Mouse (Mus musculus): ENCODE measurements at regions not wholly inside any gene's neighbourhood (a gene's known extent, or its start where the extent isn't known, plus 50 kb on each side); places are given as distances from the start of the nearest gene placed in this dataset.

DNA sequence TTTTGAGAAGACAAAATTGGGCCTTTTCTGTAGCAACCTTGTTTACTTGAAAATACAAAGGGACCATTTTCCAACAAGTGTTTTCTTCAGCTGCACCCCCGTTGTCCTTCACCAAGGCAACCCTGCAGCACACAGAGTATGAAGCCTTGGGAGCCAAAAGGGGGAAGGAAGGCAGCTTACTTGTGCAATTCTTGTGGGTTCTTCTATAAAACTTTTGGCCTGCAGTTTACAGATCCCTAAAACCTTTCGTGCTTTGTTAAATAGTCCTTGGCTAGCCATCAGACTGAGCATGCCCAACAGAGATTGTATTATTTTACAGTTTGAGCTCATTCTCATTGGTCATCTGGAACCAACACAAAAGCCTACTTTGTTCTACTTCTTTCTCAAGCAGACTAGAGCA lies 140.6 kb upstream of the H2al1a start:
- Histone ChIP-seq H3K4me3 (ENCODE audit: control insufficient read depth, low read depth, low read length) (no peak overlapping the region), H3K27me3 (ENCODE audit: control insufficient read depth, insufficient read depth, low read length) (no peaks in the 10 kb centered on the region)
- no peak for TF ChIP-seq CTCF (IDR thresholded peaks at IDR 0.05; ENCODE audit: control insufficient read depth, insufficient read depth, insufficient replicate concordance, low read depth, low read length)
- no peak for TF ChIP-seq POLR2A (IDR thresholded peaks at IDR 0.05; ENCODE audit: control insufficient read depth, low read depth, low read length)

DNA sequence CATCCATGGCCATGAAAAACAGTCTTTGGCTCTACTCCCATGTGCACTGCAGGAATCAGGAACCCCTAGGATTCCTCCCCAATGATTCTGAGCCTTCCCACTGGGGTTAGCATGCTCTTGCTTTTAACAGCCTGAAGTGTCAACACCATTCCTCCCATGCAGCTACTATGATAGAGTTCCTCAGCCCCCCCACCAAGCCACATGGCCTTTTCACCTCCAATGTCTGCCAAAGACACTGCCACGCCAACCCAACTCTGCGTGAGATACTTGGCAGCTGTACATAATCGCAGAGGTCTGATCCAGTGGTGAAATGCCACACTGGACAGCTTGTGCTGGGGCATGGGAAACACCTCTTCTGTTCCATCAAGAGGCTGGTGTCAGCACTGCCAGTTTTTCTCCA lies 128.6 kb upstream of the H2al1a start:
- no peaks in the 10 kb centered on the region for H3K4me1 ChIP-seq (ENCODE audit: control insufficient read depth, insufficient read depth, low read length)
- TF ChIP-seq POLR2A (IDR thresholded peaks at IDR 0.05; ENCODE audit: control insufficient read depth, low read depth, low read length) (no peak), CTCF (IDR thresholded peaks at IDR 0.05; ENCODE audit: control insufficient read depth, insufficient read depth, insufficient replicate concordance, low read depth, low read length) (no peak)
- no peaks in the 10 kb centered on the region for H3K27me3 ChIP-seq (ENCODE audit: control insufficient read depth, insufficient read depth, low read length)
- H3K36me3 ChIP-seq (ENCODE audit: control insufficient read depth, insufficient read depth, low read length), result no peaks in the 10 kb centered on the region
- H3K27ac ChIP-seq (ENCODE audit: control insufficient read depth, insufficient read depth, low read depth, low read length), result no peak overlapping the region
- H3K4me3 ChIP-seq (ENCODE audit: control insufficient read depth, low read depth, low read length), result no peak overlapping the region

More for the DNA sequence above, 140.6 kb upstream of the H2al1a start:
- Histone ChIP-seq H3K27ac (ENCODE audit: control insufficient read depth, insufficient read depth, low read depth, low read length) (no peak overlapping the region), H3K36me3 (ENCODE audit: control insufficient read depth, insufficient read depth, low read length) (no peaks in the 10 kb centered on the region), H3K4me1 (ENCODE audit: control insufficient read depth, insufficient read depth, low read length) (no peaks in the 10 kb centered on the region)

DNA sequence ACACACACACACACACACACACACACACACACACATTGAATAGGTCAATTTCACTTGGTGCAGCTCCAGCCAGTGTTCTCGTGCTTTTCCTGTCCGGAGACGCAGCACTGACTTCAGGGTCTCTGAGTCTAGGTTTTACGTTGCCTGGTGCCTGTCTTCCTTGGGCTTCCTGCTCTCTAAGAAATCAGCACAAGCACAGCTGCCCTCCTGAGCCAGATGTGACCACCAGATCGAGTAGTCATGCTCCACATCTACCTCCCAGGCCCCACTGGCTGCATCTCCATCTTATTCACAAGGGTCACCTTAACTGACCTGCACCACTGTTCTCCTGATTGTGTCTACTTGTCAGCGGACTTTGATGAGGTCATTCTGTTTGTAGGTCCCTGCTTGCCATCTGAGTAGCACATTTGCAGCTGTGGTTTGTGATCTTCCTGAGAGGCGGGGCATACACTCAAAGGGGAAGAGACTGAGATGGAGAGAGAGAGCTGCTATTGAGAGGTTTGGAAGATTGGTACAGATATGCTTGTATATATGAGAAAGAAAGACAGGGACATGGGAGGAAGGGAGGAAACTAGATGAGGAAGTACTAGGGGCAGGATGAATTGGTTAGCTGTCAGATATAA lies 118.8 kb upstream of the H2al1a start:
- no peak overlapping the region for H3K27ac ChIP-seq (ENCODE audit: control insufficient read depth, insufficient read depth, low read depth, low read length)
- H3K4me1 ChIP-seq (ENCODE audit: control insufficient read depth, insufficient read depth, low read length), result no peaks in the 10 kb centered on the region; the same call in 1 of the 2 replicates
- no peak for TF ChIP-seq POLR2A (IDR thresholded peaks at IDR 0.05; ENCODE audit: control insufficient read depth, low read depth, low read length)
- H3K4me3 ChIP-seq (ENCODE audit: control insufficient read depth, low read depth, low read length), result no peak overlapping the region
- H3K36me3 ChIP-seq (ENCODE audit: control insufficient read depth, insufficient read depth, low read length), result no peaks in the 10 kb centered on the region
- H3K27me3 ChIP-seq (ENCODE audit: control insufficient read depth, insufficient read depth, low read length), result no peaks in the 10 kb centered on the region

DNA sequence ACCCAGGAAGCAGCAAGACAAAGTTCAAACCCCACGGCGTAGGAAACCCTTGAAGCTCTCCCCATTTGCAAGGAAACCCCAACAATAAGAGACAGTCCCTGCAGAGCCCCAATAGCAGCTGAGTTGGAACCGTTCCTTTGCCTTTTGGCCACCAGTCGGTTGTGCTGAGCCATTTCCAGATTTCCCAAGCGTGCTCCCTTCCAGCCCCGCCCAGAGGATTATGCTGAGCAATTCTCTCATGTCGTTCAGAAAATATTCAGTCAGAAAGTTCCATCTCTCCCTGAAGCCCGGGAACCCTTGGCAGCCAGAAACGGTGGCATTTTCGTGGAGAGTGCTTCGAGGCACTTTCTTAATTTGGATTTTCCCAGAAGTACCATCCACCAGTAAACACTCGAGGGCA lies 117.2 kb upstream of the H2al1a start:
- H3K4me3 ChIP-seq (ENCODE audit: control insufficient read depth, low read depth, low read length), result no peak overlapping the region
- no peak for TF ChIP-seq CTCF (IDR thresholded peaks at IDR 0.05; ENCODE audit: control insufficient read depth, insufficient read depth, insufficient replicate concordance, low read depth, low read length)
- no peak for TF ChIP-seq POLR2A (IDR thresholded peaks at IDR 0.05; ENCODE audit: control insufficient read depth, low read depth, low read length)
- H3K36me3 ChIP-seq (ENCODE audit: control insufficient read depth, insufficient read depth, low read length), result no peaks in the 10 kb centered on the region
- H3K27ac ChIP-seq (ENCODE audit: control insufficient read depth, insufficient read depth, low read depth, low read length), result no peak overlapping the region
- H3K27me3 ChIP-seq (ENCODE audit: control insufficient read depth, insufficient read depth, low read length), result no peaks in the 10 kb centered on the region
- no peaks in the 10 kb centered on the region; the same call in 1 of the 2 replicates for H3K4me1 ChIP-seq (ENCODE audit: control insufficient read depth, insufficient read depth, low read length)

DNA sequence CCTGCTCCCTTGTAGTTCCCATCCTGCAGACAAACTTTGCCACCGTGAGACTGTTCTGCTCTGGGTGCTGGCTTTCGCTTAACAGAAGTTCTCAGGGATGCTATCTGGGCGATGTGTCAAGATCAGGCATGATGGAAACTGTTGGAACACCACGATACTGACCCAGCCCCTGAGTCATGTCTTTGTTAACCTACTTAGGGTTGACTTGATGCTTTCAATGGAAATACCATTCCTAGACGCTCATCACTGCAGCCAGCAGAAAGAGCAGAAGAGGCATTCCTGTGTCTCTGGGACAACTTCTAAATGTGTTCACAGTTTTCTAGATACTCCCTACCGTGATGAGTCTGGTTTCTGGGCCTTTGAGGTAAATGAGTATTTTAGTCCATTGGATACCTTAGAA lies 108.2 kb upstream of the H2al1a start:
- Histone ChIP-seq H3K27me3 (ENCODE audit: control insufficient read depth, insufficient read depth, low read length) (no peaks in the 10 kb centered on the region), H3K36me3 (ENCODE audit: control insufficient read depth, insufficient read depth, low read length) (no peaks in the 10 kb centered on the region), H3K27ac (ENCODE audit: control insufficient read depth, insufficient read depth, low read depth, low read length) (no peak overlapping the region), H3K4me1 (ENCODE audit: control insufficient read depth, insufficient read depth, low read length) (no peaks in the 10 kb centered on the region), H3K4me3 (ENCODE audit: control insufficient read depth, low read depth, low read length) (no peak overlapping the region)
- TF ChIP-seq CTCF (IDR thresholded peaks at IDR 0.05; ENCODE audit: control insufficient read depth, insufficient read depth, insufficient replicate concordance, low read depth, low read length) (no peak), POLR2A (IDR thresholded peaks at IDR 0.05; ENCODE audit: control insufficient read depth, low read depth, low read length) (no peak)

DNA sequence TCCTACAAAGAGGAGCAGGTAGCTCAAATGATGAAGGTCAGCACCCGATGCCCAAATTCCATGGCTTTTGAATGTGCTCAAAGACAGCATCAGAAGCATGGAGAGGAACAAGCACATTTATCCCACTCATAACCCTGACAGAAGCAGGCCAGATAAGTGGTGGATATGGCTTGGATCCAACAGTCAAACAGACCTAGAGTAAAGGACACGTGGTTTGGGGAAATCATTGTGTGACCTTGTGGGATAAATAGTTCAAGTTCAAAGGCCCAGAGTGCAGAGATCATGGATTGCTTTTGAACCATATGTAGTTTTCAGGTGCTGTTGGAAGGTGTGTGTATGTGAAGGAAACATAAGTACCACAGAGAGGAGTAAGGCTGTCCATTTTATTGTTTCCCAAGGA lies 94.9 kb upstream of the H2al1a start:
- H3K4me3 ChIP-seq (ENCODE audit: control insufficient read depth, low read depth, low read length), result no peak overlapping the region

DNA sequence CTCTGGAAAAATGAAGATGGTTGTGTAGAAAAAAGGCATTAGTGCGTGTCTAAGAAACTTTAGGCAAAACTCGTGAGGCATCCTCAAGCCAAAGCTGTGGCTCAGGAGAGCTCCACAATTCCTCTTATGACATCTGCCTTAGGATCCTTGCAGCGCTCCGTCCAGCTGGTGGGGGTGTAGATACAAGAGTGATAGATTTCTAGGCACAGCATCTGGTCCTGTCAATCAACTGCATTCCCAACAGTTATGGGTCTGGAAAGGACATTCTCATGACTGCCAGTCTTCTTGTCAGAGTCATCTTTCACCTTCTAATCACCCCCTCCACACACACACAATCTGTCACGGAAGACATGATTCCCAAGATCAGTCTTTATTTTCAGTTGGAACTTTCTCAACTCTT lies 89.2 kb upstream of the H2al1a start:
- no peaks in the 10 kb centered on the region for H3K27me3 ChIP-seq (ENCODE audit: control insufficient read depth, insufficient read depth, low read length)
- no peak overlapping the region for H3K4me3 ChIP-seq (ENCODE audit: control insufficient read depth, low read depth, low read length)
- H3K27ac ChIP-seq (ENCODE audit: control insufficient read depth, insufficient read depth, low read depth, low read length), result no peak overlapping the region
- H3K4me1 ChIP-seq (ENCODE audit: control insufficient read depth, insufficient read depth, low read length), result no peaks in the 10 kb centered on the region
- H3K36me3 ChIP-seq (ENCODE audit: control insufficient read depth, insufficient read depth, low read length), result no peaks in the 10 kb centered on the region
- TF ChIP-seq CTCF (IDR thresholded peaks at IDR 0.05; ENCODE audit: control insufficient read depth, insufficient read depth, insufficient replicate concordance, low read depth, low read length) (no peak), POLR2A (IDR thresholded peaks at IDR 0.05; ENCODE audit: control insufficient read depth, low read depth, low read length) (no peak)

More for the DNA sequence above, 94.9 kb upstream of the H2al1a start:
- TF ChIP-seq CTCF (IDR thresholded peaks at IDR 0.05; ENCODE audit: control insufficient read depth, insufficient read depth, insufficient replicate concordance, low read depth, low read length) (no peak), POLR2A (IDR thresholded peaks at IDR 0.05; ENCODE audit: control insufficient read depth, low read depth, low read length) (no peak)
- Histone ChIP-seq H3K27ac (ENCODE audit: control insufficient read depth, insufficient read depth, low read depth, low read length) (no peak overlapping the region), H3K4me1 (ENCODE audit: control insufficient read depth, insufficient read depth, low read length) (no peaks in the 10 kb centered on the region), H3K36me3 (ENCODE audit: control insufficient read depth, insufficient read depth, low read length) (no peaks in the 10 kb centered on the region), H3K27me3 (ENCODE audit: control insufficient read depth, insufficient read depth, low read length) (no peaks in the 10 kb centered on the region)

DNA sequence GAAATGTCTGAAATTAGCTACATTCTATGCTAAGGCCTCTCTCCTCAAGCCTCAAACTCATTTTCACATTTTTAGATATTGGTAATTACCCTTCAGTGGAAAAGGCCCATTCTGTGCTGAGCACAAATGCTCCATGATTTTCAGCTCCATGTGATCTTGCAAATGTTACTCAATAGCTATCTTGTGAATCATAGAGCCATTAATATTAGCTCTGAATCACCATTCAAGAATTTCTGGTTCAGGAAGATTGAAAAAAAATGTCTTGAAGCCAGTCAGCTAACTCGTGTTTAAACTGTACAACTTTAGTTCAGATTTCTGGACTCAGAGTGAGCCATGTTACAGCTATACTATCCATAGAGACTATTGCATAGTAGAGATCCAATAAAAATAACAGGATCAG lies 86.2 kb upstream of the H2al1a start:
- Histone ChIP-seq H3K4me1 (ENCODE audit: control insufficient read depth, insufficient read depth, low read length) (no peaks in the 10 kb centered on the region), H3K27ac (ENCODE audit: control insufficient read depth, insufficient read depth, low read depth, low read length) (no peak overlapping the region), H3K36me3 (ENCODE audit: control insufficient read depth, insufficient read depth, low read length) (no peaks in the 10 kb centered on the region), H3K27me3 (ENCODE audit: control insufficient read depth, insufficient read depth, low read length) (no peaks in the 10 kb centered on the region), H3K4me3 (ENCODE audit: control insufficient read depth, low read depth, low read length) (no peak overlapping the region)
- TF ChIP-seq POLR2A (IDR thresholded peaks at IDR 0.05; ENCODE audit: control insufficient read depth, low read depth, low read length), result no peak
- TF ChIP-seq CTCF (IDR thresholded peaks at IDR 0.05; ENCODE audit: control insufficient read depth, insufficient read depth, insufficient replicate concordance, low read depth, low read length), result no peak

Data from testis, adult 2 months (tissue).